Mouse (Mus musculus) layer of hippocampus, adult 2 months (tissue): ENCODE data around the gene Stra6l. TPM values are rescaled to one million over a fixed set of nuclear protein-coding genes. Genes with fewer than 3 reads are reported as not detected.

Experiments used
- DNase-seq, 2 experiments: peaks; one replicate each; pipeline ENCODE4 v3.0.0; 2022; ENCODE audit warnings: low spot score in 2 of 2
- H3K27ac ChIP-seq: fragments of 200-600 bp; 2 replicates; pipeline ENCODE4 v1.8.1; 2022
- H3K4me3 ChIP-seq: fragments of 200-600 bp; 2 replicates; pipeline ENCODE4 v1.8.1; 2022; ENCODE audit warnings: mild to moderate bottlenecking
- CTCF ChIP-seq: fragments of 200-600 bp; conservative IDR thresholded peaks from 2 replicates; pipeline ENCODE4 v1.8.1; 2022; ENCODE audit warnings: antibody characterized with exemption, mild to moderate bottlenecking, moderate library complexity
- total RNA-seq, 2 experiments: library from RNA; stranded (reverse); gene quantifications; 2 replicates each; pipeline ENCODE4 v1.2.3; 2021

Stra6l gene
- total RNA-seq, 2 experiments from 2014 or later: not detected

- no peak for DNase-seq
- TF ChIP-seq CTCF: no peak
- Histone ChIP-seq H3K4me3 (no peak overlapping the region), H3K27ac (no peak overlapping the region)
Observed at GRCm38 (mm10) chr4:45853496-45854246, 5.2 kb downstream of the Stra6l start.

- H3K27ac ChIP-seq: no peak overlapping the region
- peak; percentile 75 to 86 for DNase-seq
- peak; percentile 97 for TF ChIP-seq CTCF
- no peak overlapping the region for H3K4me3 ChIP-seq
Observed at GRCm38 (mm10) chr4:45855803-45856424, 7.5 kb downstream of the Stra6l start.

- TF ChIP-seq CTCF: no peak
- DNase-seq: no peak
- H3K27ac ChIP-seq: no peak overlapping the region
- H3K4me3 ChIP-seq: no peak overlapping the region
Observed at GRCm38 (mm10) chr4:45861160-45861559, 12.7 kb downstream of the Stra6l start.

DNA sequence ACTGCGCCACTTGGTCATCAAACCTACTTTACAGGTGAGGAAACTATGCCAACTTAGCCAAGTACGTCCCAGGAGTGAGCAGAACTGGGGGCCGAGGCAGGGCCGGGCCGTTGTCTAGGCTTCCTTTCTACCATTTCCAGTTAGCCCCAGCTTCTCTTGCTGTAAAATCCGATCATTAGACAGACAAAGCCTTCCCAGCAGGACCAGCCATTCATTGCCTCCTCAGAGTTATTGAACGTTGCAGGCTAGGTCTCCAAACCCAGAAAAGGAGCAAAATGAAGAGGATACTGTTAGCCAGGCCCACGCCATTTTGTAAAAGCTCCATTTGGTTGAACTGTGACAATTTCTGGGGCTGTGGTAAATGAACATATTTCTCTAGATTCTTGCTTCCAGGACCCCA lies 19.0 kb downstream of the Stra6l start:
- no peak for DNase-seq
- Histone ChIP-seq H3K4me3 (no peak overlapping the region), H3K27ac (no peak overlapping the region)
- no peak for TF ChIP-seq CTCF

GRCm38 (mm10) chr4:45869021-45869815 lies 20.8 kb downstream of the Stra6l start:
- no peak overlapping the region for H3K4me3 ChIP-seq
- H3K27ac ChIP-seq: no peak overlapping the region
- no peak for DNase-seq
- no peak for TF ChIP-seq CTCF

- no peak overlapping the region for H3K4me3 ChIP-seq
- no peak for TF ChIP-seq CTCF
- no peak overlapping the region for H3K27ac ChIP-seq
- no peak for DNase-seq
Observed at GRCm38 (mm10) chr4:45872147-45872546, 23.7 kb downstream of the Stra6l start.

DNA sequence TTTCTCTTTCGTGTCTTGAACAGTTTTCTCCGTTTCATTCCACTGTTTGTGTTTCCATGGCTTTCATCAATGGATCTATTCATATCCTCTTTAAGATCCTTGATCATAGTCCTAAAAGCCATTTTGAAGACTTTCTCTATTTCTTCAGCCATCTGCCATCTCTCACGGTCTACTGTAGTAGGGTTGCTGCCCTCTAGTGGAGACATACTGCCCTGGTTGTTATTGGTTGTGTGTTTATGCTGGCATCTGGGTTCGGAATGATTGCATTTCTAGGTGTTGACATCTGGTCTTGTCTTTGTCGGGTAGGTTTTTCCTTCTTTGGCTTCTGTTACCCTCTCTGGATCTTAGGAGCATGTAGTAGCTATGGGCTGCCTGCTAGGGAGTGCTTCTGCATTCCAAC lies 30.5 kb downstream of the Stra6l start:
- no peak overlapping the region for H3K27ac ChIP-seq
- no peak overlapping the region for H3K4me3 ChIP-seq
- DNase-seq: peak; percentile 15 to 33
- TF ChIP-seq CTCF: peak; percentile 87

DNA sequence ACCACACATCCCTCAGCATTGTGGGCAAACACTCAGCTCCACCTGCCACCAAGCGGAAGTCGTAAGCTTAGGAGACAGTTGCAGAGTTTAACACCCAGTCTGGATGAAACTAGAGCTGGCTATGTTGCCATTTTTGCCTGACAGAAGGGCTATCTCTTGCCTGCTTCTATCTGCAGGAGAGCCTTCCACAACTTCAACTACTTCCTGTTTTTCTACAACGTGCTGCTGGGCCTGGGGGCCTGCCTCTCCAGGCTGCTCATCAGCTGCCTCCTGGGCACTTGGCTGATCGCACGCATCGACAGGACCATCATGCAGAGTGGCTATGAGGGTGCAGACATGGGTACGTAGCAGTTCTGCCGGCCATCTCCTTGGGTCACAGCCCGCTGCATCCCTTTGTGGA lies 34.1 kb downstream of the Stra6l start:
- H3K27ac ChIP-seq: no peak overlapping the region
- TF ChIP-seq CTCF: no peak
- no peak for DNase-seq
- H3K4me3 ChIP-seq: no peak overlapping the region

- no peak for DNase-seq
- Histone ChIP-seq H3K27ac (no peak overlapping the region), H3K4me3 (no peak overlapping the region)
- no peak for TF ChIP-seq CTCF
Observed at GRCm38 (mm10) chr4:45883250-45883649, 34.8 kb downstream of the Stra6l start.

DNA sequence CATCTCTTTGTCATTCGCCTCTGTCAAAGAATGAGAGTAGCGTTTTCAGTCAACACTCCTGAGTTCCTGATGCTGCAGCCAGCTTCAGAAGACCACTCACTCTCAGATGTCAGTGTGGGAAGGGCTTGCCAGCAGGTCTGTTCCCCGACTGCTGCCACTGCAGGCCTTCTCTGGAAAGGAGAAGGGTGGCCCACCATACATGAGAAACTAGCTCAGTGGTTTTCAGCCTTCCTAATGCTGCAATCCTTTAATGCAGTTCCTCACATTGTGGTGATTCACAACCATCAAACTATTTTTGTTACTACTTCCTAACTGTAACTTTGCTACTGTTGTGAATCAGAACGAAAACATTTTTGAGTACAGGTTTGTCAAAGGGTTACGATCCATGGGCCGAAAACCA lies 41.0 kb downstream of the Stra6l start:
- DNase-seq: no peak
- no peak for TF ChIP-seq CTCF
- H3K27ac ChIP-seq: no peak overlapping the region

DNA sequence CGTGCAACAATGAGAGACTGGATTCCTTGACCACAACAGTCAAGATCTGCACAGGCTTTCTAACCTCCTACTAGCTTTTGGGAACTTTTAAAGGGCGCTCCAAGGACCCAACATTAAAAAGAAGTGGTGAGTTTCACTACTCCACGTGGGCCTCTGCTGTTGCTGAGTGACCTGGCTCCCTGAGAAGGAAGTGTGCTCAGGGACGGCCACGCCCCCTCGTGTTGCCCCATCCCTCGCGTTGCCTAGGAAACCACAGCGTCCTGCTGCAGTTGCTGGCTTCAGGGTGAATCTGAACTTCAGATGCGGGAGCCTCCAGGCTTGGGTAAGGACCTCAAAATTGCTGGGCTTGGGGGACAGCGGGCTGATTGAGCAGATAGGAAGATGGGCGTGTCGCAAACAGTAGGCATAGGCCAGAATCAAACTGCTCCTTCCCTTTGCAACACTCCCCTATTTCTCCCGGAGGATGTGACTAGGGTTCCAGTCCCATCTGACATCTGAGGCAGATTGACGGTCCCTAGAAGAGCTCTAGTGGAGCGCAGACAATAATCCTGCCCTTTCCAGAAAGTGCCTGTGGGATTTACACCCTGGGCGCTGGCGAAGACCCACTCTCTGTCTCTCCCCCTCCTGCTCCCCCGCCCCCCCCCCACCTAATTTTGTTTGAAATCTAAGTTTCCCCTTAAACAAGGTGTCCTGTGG lies 41.8 kb downstream of the Stra6l start, which contains the start of gene Ccdc180:
Gene Ccdc180, plus strand, starts transcription at position 238 of the 696 bp plus-strand sequence.
- Histone ChIP-seq H3K27ac (no peak within 1 kb of the TSS), H3K4me3 (no peak within 1 kb of the TSS)
- no peak for TF ChIP-seq CTCF
- DNase-seq: peak; percentile 25 to 42

More for the DNA sequence above, 41.0 kb downstream of the Stra6l start:
- H3K4me3 ChIP-seq: no peak overlapping the region

GRCm38 (mm10) chr4:45896425-45897081 lies 48.1 kb downstream of the Stra6l start:
- Histone ChIP-seq H3K4me3 (no peak overlapping the region), H3K27ac (no peak overlapping the region)
- no peak for TF ChIP-seq CTCF
- no peak for DNase-seq
